Mouse (Mus musculus): ENCODE data around the gene Prss54. TPM values are rescaled to one million over a fixed set of nuclear protein-coding genes. Genes with fewer than 3 reads are reported as not detected.

Prss54 gene
- total and polyA plus RNA-seq, 2 experiments from 2014 or later, result not detected

DNA sequence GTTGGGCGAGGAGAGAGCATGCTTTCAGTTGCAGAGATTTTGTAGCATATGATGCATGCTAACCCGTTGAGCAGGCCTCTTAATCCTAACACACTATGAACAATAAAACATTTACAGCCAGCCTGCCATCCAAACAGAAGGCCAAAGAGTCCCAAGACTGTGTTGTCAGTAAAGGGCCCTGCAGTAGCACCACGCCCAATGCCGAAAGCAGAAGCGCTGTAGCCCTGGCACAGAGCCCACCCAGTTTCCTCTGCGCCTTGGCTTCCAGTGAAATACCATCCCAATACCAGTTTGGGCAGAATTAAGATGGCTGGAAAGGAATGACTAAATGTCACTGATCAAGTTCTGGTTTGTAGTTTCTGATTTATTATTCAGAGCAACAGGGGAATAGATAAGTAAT, 33.9 kb downstream of the Prss54 start:
- H3K27ac ChIP-seq (ENCODE audit: low read depth, low read length), result no peak overlapping the region
- DNase-seq, result no peak
- no peak overlapping the region for H3K4me2 ChIP-seq (ENCODE audit: low read depth)
- no peak for ATAC-seq
- H3K4me3 ChIP-seq (ENCODE audit: low read depth, low read length), result no peak overlapping the region
- no peaks in the 10 kb centered on the region for H3K9me3 ChIP-seq (ENCODE audit: low read length)
- no peak overlapping the region for H3K9ac ChIP-seq
- H3K27me3 ChIP-seq (ENCODE audit: insufficient read depth, low read length), result no peaks in the 10 kb centered on the region
- WGBS, result 82% methylated on average over 6 of the region's 6 CpGs
- no peaks in the 10 kb centered on the region for H3K36me3 ChIP-seq (ENCODE audit: insufficient read depth)
- H3K4me1 ChIP-seq (ENCODE audit: insufficient read depth), result no peaks in the 10 kb centered on the region
- no peak for TF ChIP-seq CTCF (IDR thresholded peaks at IDR 0.05; ENCODE audit: low read depth)

GRCm38 (mm10) chr8:95539487-95539886, 36.7 kb downstream of the Prss54 start:
- Histone ChIP-seq H3K4me1 (ENCODE audit: insufficient read depth) (no peaks in the 10 kb centered on the region), H3K9me3 (ENCODE audit: low read length) (no peaks in the 10 kb centered on the region), H3K9ac (no peak overlapping the region), H3K4me3 (ENCODE audit: low read depth, low read length) (no peak overlapping the region), H3K27ac (ENCODE audit: low read depth, low read length) (no peak overlapping the region), H3K36me3 (ENCODE audit: insufficient read depth) (no peaks in the 10 kb centered on the region), H3K27me3 (ENCODE audit: insufficient read depth, low read length) (no peaks in the 10 kb centered on the region), H3K4me2 (ENCODE audit: low read depth) (no peak overlapping the region)
- TF ChIP-seq CTCF (IDR thresholded peaks at IDR 0.05; ENCODE audit: low read depth), result peak; percentile 62
- DNase-seq, result peak; percentile 22
- ATAC-seq, result peak; percentile 32; the same call in 1 of the 2 replicates
- 77% methylated on average over 5 of the region's 5 CpGs for WGBS

- 6% methylated on average over 33 of the region's 33 CpGs for WGBS
- H3K27ac ChIP-seq (ENCODE audit: low read depth, low read length), result no peak within 1 kb of the TSS
- ATAC-seq, result peak; percentile 94
Measured at GRCm38 (mm10) chr8:95533584-95534387, 42.4 kb downstream of the Prss54 start, which contains the start of gene Ccdc113. Gene Ccdc113 (plus strand): TSS chr8:95534085.

DNA sequence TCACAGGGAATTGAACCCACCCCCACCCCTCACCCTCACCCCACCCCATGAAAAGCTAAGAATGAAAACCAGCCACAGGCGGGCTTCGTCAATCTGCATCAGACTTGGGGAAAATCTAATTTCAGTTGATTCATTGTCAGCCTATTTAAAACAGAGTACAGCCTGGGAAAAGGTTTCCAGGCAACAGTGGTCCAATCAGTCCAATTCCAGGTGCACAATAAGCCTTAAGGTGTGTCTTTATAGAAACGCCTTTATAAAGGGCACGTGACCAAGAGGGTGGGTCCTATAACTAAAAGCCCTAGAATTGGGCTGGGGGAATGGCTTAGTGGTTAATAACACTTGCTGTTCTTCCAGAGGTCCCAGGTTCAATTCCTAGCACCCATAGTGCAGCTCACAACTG, 43.9 kb downstream of the Prss54 start:
- H3K27me3 ChIP-seq (ENCODE audit: insufficient read depth, low read length), result no peaks in the 10 kb centered on the region

More at GRCm38 (mm10) chr8:95533584-95534387, 42.4 kb downstream of the Prss54 start, which contains the start of gene Ccdc113:
- DNase-seq, result peak; percentile 70
- no peaks in the 10 kb centered on the region for H3K9me3 ChIP-seq (ENCODE audit: low read length)
- no peak for TF ChIP-seq CTCF (IDR thresholded peaks at IDR 0.05; ENCODE audit: low read depth)
- H3K4me2 ChIP-seq (ENCODE audit: low read depth), result peak within 1 kb of the TSS; percentile 61
- H3K36me3 ChIP-seq (ENCODE audit: insufficient read depth), result no peaks in the 10 kb centered on the region
- H3K4me1 ChIP-seq (ENCODE audit: insufficient read depth), result no peaks in the 10 kb centered on the region
- peak within 1 kb of the TSS; percentile 34; the same call in 1 of the 2 replicates for H3K9ac ChIP-seq
- H3K4me3 ChIP-seq (ENCODE audit: low read depth, low read length), result peak within 1 kb of the TSS; percentile 47
- no peaks in the 10 kb centered on the region for H3K27me3 ChIP-seq (ENCODE audit: insufficient read depth, low read length)

DNA sequence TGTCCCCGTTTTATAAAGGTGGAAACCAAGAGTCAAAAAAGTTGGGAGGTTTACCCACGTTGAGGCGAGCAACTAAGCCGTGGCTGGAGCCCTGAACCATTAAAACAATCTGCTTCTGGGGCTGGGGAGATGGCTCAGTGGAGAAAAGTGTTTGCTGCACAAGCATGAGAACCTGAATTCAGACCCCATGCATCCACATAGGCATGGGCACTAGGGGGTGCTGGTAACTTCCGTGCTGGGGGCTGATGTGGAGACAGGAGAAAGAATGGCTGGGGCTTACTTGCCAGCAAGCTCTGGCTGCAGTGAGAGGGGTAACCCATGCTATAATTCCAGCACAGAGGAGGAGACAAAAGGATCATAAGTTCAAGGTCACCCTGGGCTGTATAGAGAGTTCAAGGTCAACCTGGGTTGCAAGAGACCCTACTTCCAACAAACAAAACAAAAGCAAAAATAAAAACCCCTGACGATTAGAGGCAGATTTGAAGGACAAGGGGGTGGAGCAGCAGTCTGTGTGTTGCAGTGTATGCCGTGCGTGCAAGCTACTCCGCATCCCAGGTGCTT, 47.3 kb downstream of the Prss54 start:
- Histone ChIP-seq H3K9me3 (ENCODE audit: low read length) (no peaks in the 10 kb centered on the region), H3K27me3 (ENCODE audit: insufficient read depth, low read length) (no peaks in the 10 kb centered on the region), H3K4me1 (ENCODE audit: insufficient read depth) (no peaks in the 10 kb centered on the region), H3K36me3 (ENCODE audit: insufficient read depth) (no peaks in the 10 kb centered on the region), H3K4me2 (ENCODE audit: low read depth) (no peak overlapping the region), H3K4me3 (ENCODE audit: low read depth, low read length) (no peak overlapping the region), H3K27ac (ENCODE audit: low read depth, low read length) (no peak overlapping the region), H3K9ac (no peak overlapping the region)
- TF ChIP-seq CTCF (IDR thresholded peaks at IDR 0.05; ENCODE audit: low read depth), result peak; percentile 22; the same call in 1 of the 2 replicates
- 61% methylated on average over 9 of the region's 9 CpGs for WGBS
- ATAC-seq (no peak), DNase-seq (no peak)

More for the DNA sequence above, 43.9 kb downstream of the Prss54 start:
- Histone ChIP-seq H3K4me1 (ENCODE audit: insufficient read depth) (no peaks in the 10 kb centered on the region), H3K9me3 (ENCODE audit: low read length) (no peaks in the 10 kb centered on the region), H3K4me3 (ENCODE audit: low read depth, low read length) (no peak overlapping the region), H3K4me2 (ENCODE audit: low read depth) (no peak overlapping the region), H3K9ac (no peak overlapping the region), H3K36me3 (ENCODE audit: insufficient read depth) (no peaks in the 10 kb centered on the region), H3K27ac (ENCODE audit: low read depth, low read length) (no peak overlapping the region)
- ATAC-seq (no peak; the same call in 1 of the 2 replicates), DNase-seq (peak; percentile 13)
- WGBS, result 38% methylated on average over 4 of the region's 4 CpGs
- no peak for TF ChIP-seq CTCF (IDR thresholded peaks at IDR 0.05; ENCODE audit: low read depth)

GRCm38 (mm10) chr8:95528194-95528593, 47.9 kb downstream of the Prss54 start:
- no peak for DNase-seq
- Histone ChIP-seq H3K4me1 (ENCODE audit: insufficient read depth) (no peaks in the 10 kb centered on the region), H3K36me3 (ENCODE audit: insufficient read depth) (no peaks in the 10 kb centered on the region), H3K4me3 (ENCODE audit: low read depth, low read length) (no peak overlapping the region), H3K4me2 (ENCODE audit: low read depth) (no peak overlapping the region), H3K9me3 (ENCODE audit: low read length) (no peaks in the 10 kb centered on the region), H3K27me3 (ENCODE audit: insufficient read depth, low read length) (no peaks in the 10 kb centered on the region), H3K27ac (ENCODE audit: low read depth, low read length) (no peak overlapping the region), H3K9ac (no peak overlapping the region)
- WGBS, result 80% methylated on average over 10 of the region's 10 CpGs
- no peak for ATAC-seq
- no peak for TF ChIP-seq CTCF (IDR thresholded peaks at IDR 0.05; ENCODE audit: low read depth)

DNA sequence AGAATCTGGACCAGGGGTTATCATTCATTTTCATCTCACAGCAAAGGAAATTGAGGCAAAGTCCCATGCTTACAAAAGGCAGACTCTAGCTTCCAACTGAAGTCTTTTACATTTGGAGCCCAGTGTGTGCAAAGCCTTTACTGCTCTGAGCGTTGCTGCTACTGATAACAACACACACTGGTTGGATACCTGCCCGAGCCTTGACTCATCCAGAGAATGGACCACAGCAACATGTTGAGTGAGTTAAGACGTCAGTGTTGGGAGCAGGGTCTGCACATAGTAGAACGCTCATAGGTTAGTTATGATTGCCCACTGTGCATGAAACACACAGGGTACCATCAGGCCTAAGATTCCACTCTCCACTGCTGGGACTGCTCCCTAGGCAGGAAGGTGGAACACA, 52.1 kb downstream of the Prss54 start:
- Histone ChIP-seq H3K36me3 (ENCODE audit: insufficient read depth) (no peaks in the 10 kb centered on the region), H3K27me3 (ENCODE audit: insufficient read depth, low read length) (no peaks in the 10 kb centered on the region), H3K4me2 (ENCODE audit: low read depth) (no peak overlapping the region), H3K9ac (no peak overlapping the region), H3K9me3 (ENCODE audit: low read length) (no peaks in the 10 kb centered on the region), H3K4me1 (ENCODE audit: insufficient read depth) (no peaks in the 10 kb centered on the region), H3K27ac (ENCODE audit: low read depth, low read length) (no peak overlapping the region), H3K4me3 (ENCODE audit: low read depth, low read length) (no peak overlapping the region)
- WGBS, result 92% methylated on average over 4 of the region's 4 CpGs
- ATAC-seq (no peak), DNase-seq (no peak)
- no peak for TF ChIP-seq CTCF (IDR thresholded peaks at IDR 0.05; ENCODE audit: low read depth)
